Mouse (Mus musculus) heart, embryonic 12.5 days (tissue): ENCODE results near the gene Ppp6r2. TPM values are rescaled to one million over a fixed set of nuclear protein-coding genes. Genes with fewer than 3 reads are reported as not detected.

ENCODE experiments used
- ATAC-seq: fragments of 200-750 bp; cut with Nextera tagmentation; 2 replicates; pipeline ENCODE4 v1.8.0; 2017; ENCODE audit warnings: moderate TSS enrichment, moderate library complexity; ENCODE audit not compliant: insufficient number of reproducible peaks, low FRiP score
- H3K27ac ChIP-seq: fragments of 300-500 bp; sonication (generic); 2 replicates; pipeline ENCODE4 v1.5.1; 2016; ENCODE audit warnings: mild to moderate bottlenecking, moderate library complexity; ENCODE audit not compliant: poor library complexity, severe bottlenecking
- H3K27me3 ChIP-seq: fragments of 300-500 bp; sonication (generic); replicated peaks from 2 replicates; pipeline ENCODE4 v1.6.1; 2016; ENCODE audit warnings: mild to moderate bottlenecking, moderate library complexity
- H3K36me3 ChIP-seq: fragments of 300-500 bp; sonication (generic); 2 replicates; pipeline ENCODE4 v1.6.1; 2016; ENCODE audit warnings: mild to moderate bottlenecking, moderate library complexity
- H3K4me1 ChIP-seq: fragments of 300-500 bp; sonication (generic); replicated peaks from 2 replicates; pipeline ENCODE4 v1.6.1; 2016; ENCODE audit warnings: mild to moderate bottlenecking
- H3K4me2 ChIP-seq: fragments of 300-500 bp; sonication (generic); 2 replicates; pipeline ENCODE4 v1.6.1; 2016; ENCODE audit warnings: mild to moderate bottlenecking, moderate library complexity
- H3K4me3 ChIP-seq: fragments of 300-500 bp; sonication (generic); 2 replicates; pipeline ENCODE4 v1.5.1; 2016; ENCODE audit warnings: mild to moderate bottlenecking
- H3K9ac ChIP-seq: fragments of 300-500 bp; sonication (generic); 2 replicates; pipeline ENCODE4 v1.6.1; 2016; ENCODE audit warnings: mild to moderate bottlenecking, moderate library complexity
- H3K9me3 ChIP-seq: fragments of 300-500 bp; sonication (generic); replicated peaks from 2 replicates; pipeline ENCODE4 v1.6.1; 2016; ENCODE audit warnings: mild to moderate bottlenecking, moderate library complexity
- WGBS: fragments of 180-500 bp; shearing (Covaris S2); methylation state at CpG from one replicate; pipeline ENCODE4 v1.1.7; 2016; 5-methylcytosine and 5-hydroxymethylcytosine counted together
- polyA plus RNA-seq: library from polyadenylated mRNA; unstranded; fragments of >200 nt; fragmentation: Nextera tagmentation; extraction: Ambion mirVana; gene quantifications from 2 replicates; pipeline ENCODE4 v1.2.1, GENCODE M21; 2016

Gene Ppp6r2
- polyA plus RNA-seq, 1 experiment from 2014 or later, result 25.9 TPM

DNA sequence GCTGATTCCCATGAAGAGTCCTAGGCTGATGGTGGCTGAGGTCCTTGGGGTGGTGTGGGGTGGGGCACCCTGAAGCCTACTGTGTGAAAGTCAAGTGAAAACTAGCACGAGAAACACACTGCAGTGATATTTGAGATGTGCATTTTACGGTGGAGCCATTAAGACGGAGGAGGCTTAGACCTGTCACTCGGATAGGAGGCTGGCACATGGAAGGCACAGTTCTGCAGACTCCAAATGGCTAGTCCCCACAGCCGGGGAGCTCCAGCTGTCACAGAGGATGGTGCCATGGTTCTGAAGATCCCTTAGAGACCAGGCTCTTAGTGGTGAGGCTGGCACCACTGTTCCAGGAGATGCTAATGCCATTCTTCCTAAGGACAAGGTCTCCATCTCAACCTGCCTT lies 28.5 kb upstream of the Ppp6r2 start:
- peak overlapping the region; percentile 74 for H3K27ac ChIP-seq
- H3K4me1 ChIP-seq, result peaks cover 39% of the 10 kb centered on the region
- H3K9me3 ChIP-seq, result no peaks in the 10 kb centered on the region
- H3K36me3 ChIP-seq, result peaks cover 21% of the 10 kb centered on the region; the same call in 1 of the 2 replicates
- H3K4me2 ChIP-seq, result no peak overlapping the region
- no peaks in the 10 kb centered on the region for H3K27me3 ChIP-seq
- no peak overlapping the region for H3K4me3 ChIP-seq
- peak overlapping the region; percentile 50 for H3K9ac ChIP-seq
- WGBS, result 65% methylated on average over 5 of the region's 5 CpGs
- no peak for ATAC-seq

DNA sequence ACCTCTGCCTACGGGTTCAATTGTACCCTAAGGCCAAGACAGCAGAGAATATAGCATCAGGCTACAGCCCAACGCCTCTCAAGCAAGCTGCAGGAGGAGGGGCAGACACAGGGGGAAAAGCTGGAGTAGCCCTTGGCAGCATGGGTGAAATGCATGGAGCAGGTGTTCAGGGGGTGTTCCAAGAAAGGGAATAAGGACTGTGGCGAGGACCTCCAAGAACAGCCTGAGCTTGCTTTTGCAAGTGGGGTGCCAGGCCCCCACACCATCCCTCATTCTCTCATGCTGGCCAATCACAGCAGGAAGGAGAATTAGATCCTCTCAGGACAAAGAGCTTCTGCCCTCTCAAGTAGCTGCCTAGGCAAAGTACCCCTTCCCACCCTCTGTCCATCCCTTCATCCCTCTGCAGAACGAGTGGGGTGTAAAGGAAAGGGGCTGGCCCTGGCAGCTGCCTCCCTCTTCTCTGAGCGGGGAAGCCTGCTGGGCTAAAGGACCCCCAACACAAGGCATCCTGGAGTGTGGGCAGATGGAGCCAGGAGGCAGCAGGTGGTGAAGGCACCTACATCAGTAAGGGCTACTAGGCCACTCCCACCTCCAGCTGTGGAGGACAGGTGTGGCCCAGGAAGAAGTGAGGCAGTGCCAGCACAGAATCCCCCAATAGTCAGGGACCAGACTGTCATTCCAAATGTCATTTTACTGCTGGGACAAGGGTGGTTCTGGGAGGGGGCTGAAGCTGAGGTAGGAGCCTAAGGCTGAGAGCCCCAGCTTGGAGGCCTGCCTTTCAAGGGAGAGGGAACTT lies 27.0 kb upstream of the Ppp6r2 start:
- H3K27ac ChIP-seq, result no peak overlapping the region
- H3K36me3 ChIP-seq, result peaks cover 29% of the 10 kb centered on the region; the same call in 1 of the 2 replicates
- no peaks in the 10 kb centered on the region for H3K9me3 ChIP-seq
- WGBS, result 71% methylated on average over 5 of the region's 5 CpGs
- H3K4me1 ChIP-seq, result peaks cover 25% of the 10 kb centered on the region
- H3K27me3 ChIP-seq, result no peaks in the 10 kb centered on the region
- no peak overlapping the region for H3K9ac ChIP-seq
- ATAC-seq, result no peak
- no peak overlapping the region for H3K4me2 ChIP-seq
- no peak overlapping the region for H3K4me3 ChIP-seq

DNA sequence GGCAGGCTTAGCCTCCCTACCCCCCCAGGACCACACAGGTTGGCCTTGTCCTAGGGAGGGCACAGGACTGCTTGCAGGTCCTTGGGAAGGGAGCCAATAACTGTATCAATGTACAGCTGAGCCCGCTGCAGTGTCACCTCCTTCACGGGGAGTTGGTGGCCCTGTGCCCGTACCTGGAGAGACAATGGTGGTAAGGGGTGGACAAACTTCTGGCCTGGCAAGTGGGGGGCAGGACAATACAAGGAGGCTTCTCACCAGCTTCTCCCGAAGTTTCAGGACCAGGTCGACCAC lies 26.5 kb upstream of the Ppp6r2 start:
- H3K9ac ChIP-seq, result no peak overlapping the region
- H3K4me1 ChIP-seq, result peaks cover 20% of the 10 kb centered on the region
- H3K4me2 ChIP-seq, result no peak overlapping the region
- no peaks in the 10 kb centered on the region for H3K9me3 ChIP-seq
- ATAC-seq, result no peak
- H3K4me3 ChIP-seq, result no peak overlapping the region
- peaks cover 30% of the 10 kb centered on the region; the same call in 1 of the 2 replicates for H3K36me3 ChIP-seq
- WGBS, result 83% methylated on average over 5 of the region's 5 CpGs
- no peaks in the 10 kb centered on the region for H3K27me3 ChIP-seq
- H3K27ac ChIP-seq, result no peak overlapping the region

DNA sequence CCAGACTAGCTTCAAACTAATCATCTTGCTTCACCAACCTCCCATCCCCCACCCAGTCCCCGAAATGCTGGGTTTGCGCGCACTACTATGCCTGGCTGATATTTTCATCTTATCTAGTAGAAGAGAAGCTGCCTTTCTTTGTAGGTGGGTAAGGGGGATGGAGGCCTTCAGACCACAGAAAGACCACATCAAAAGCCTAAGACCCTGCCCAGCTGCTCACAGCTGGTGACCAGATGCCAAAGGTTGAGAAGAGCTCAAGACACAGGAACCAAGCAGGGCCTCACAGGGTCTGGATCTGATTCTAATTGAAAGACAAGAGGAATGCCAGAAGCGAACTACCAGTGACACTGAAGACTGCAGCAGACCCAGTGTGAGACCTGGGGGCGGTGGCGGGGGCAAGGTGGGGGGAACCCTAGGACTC lies 16.1 kb upstream of the Ppp6r2 start:
- Histone ChIP-seq H3K27me3 (no peaks in the 10 kb centered on the region), H3K27ac (peak overlapping the region; percentile 97), H3K9me3 (no peaks in the 10 kb centered on the region), H3K36me3 (no peaks in the 10 kb centered on the region; the same call in 1 of the 2 replicates), H3K4me3 (peak overlapping the region; percentile 78), H3K4me1 (peaks cover 15% of the 10 kb centered on the region), H3K4me2 (peak overlapping the region; percentile 80), H3K9ac (peak overlapping the region; percentile 93)
- ATAC-seq, result no peak; the same call in 1 of the 2 replicates
- WGBS, result 24% methylated on average over 6 of the region's 6 CpGs

DNA sequence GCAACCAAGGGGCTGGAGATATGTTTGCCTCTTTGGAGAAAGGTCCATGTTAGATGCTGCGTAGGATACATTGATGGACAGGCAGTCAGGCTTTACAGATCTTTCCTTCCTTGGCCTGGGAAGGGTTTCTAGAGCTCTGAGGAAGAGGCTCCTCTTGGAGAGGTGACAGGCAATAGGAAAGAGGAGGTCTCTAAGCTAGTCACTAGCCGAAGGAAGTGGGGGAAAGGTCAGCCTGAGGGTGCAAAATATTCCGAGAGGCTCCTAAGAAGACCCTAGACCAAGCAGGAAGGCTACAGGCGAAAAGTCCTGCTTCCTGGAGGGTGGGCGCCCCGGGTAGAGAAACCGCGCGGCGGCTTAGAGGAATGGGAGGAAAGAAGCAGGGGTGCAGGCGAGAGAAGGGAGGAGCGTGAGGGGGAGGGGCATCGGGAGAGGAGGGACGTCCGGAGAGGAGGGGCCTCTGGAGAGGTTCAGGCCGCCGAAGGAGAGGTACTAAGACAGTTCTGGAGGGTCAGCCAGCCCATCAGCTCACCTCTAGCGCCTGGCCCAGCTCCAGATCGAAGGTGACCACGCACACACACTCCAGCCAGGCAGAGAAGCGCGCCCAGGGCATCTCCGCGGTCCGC lies 15.6 kb upstream of the Ppp6r2 start:
- peaks cover 15% of the 10 kb centered on the region for H3K4me1 ChIP-seq
- under 1% methylated on average over 24 of the region's 25 CpGs for WGBS
- H3K27ac ChIP-seq, result peak overlapping the region; percentile 97
- ATAC-seq, result peak; percentile 96
- no peaks in the 10 kb centered on the region; the same call in 1 of the 2 replicates for H3K36me3 ChIP-seq
- H3K9ac ChIP-seq, result peak overlapping the region; percentile 93
- H3K4me3 ChIP-seq, result peak overlapping the region; percentile 78
- peak overlapping the region; percentile 80 for H3K4me2 ChIP-seq
- no peaks in the 10 kb centered on the region for H3K27me3 ChIP-seq
- H3K9me3 ChIP-seq, result no peaks in the 10 kb centered on the region

DNA sequence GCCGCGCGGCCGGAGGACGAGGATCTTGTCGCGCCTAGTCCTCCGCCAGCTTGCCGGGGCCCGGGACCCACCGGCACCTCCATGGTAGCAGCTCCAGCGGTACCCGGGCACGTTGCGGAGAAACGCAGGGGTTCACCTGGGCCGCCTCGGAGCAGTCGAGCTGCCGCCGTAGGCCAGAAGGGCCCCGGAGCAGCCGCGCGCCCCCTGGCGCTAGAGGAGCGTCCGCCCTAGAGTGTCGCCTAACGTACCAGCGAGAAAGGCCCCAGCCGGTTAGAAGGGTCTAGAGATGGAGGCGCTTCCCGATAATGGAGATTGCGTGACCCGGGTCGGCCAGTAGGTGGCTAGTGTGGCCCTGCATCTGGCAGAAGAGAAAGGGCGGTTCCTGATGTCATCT lies 15.0 kb upstream of the Ppp6r2 start, which contains the start of gene Dennd6b:
TSS of gene Dennd6b (minus strand) at position 184 of the 394 bp plus-strand sequence.
- H3K27ac ChIP-seq, result peak within 1 kb of the TSS; percentile 97
- H3K4me1 ChIP-seq, result peaks cover 15% of the 10 kb centered on the region
- H3K4me2 ChIP-seq, result peak within 1 kb of the TSS; percentile 80
- WGBS, result under 1% methylated on average over 38 of the region's 38 CpGs
- peak; percentile 98 for ATAC-seq
- H3K4me3 ChIP-seq, result peak within 1 kb of the TSS; percentile 78
- H3K36me3 ChIP-seq, result no peaks in the 10 kb centered on the region
- no peaks in the 10 kb centered on the region for H3K27me3 ChIP-seq
- peak within 1 kb of the TSS; percentile 93 for H3K9ac ChIP-seq
- H3K9me3 ChIP-seq, result no peaks in the 10 kb centered on the region

DNA sequence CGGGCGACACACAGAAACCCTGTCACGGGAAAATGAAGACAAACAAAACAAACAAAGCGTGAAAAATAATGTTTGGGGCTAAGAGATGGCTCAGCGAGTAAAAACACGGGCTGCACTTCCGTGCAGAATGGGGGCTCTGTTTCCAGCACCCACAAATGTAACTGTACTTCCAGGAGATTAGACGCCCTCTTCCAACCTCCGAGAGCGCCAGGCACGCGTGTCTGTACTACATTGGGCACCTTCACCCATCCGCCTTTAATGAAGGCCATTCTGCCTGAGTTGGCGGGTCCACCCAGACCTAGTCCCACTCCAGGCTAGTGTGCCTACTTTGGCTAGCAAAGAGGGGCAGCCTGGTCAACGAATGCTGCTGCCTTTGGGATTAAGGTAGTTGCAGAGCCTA lies 14.3 kb upstream of the Ppp6r2 start:
- H3K9me3 ChIP-seq, result 0 out of 2 replicates have a peak, but pooled peaks cover 4% of the 10 kb centered on the region
- H3K4me2 ChIP-seq, result peak overlapping the region; percentile 80
- H3K4me3 ChIP-seq, result peak overlapping the region; percentile 78
- no peaks in the 10 kb centered on the region for H3K27me3 ChIP-seq
- 71% methylated on average over 15 of the region's 15 CpGs for WGBS
- peak overlapping the region; percentile 93; the same call in 1 of the 2 replicates for H3K9ac ChIP-seq
- no peak for ATAC-seq
- peaks cover 15% of the 10 kb centered on the region for H3K4me1 ChIP-seq
- H3K36me3 ChIP-seq, result no peaks in the 10 kb centered on the region
- H3K27ac ChIP-seq, result peak overlapping the region; percentile 97; the same call in 1 of the 2 replicates

DNA sequence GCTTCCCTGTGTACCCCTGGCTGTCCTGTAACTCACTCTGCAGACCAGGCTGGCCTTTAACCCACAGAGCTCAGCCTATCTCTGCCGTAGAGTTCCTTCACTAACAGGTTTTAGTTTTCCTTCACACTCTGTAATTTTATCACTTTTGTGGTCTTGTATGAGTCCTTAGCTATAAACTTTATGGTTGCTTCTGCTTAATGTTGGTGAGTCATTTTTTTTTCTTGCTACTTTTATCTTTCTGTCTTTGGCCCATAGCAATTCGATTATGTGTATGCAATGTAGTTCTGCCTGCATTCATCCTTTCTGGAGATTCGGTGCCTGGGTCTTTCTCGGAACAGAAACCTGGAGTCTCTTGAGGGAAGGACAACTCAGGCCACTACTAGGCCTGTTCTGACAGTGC lies 3.9 kb upstream of the Ppp6r2 start:
- Histone ChIP-seq H3K27me3 (no peaks in the 10 kb centered on the region), H3K4me1 (peaks cover 5% of the 10 kb centered on the region), H3K27ac (no peak overlapping the region), H3K36me3 (no peaks in the 10 kb centered on the region), H3K9ac (no peak overlapping the region), H3K4me2 (no peak overlapping the region), H3K9me3 (peaks cover 13% of the 10 kb centered on the region), H3K4me3 (no peak overlapping the region)
- no peak for ATAC-seq
- 86% methylated on average over 4 of the region's 4 CpGs for WGBS

DNA sequence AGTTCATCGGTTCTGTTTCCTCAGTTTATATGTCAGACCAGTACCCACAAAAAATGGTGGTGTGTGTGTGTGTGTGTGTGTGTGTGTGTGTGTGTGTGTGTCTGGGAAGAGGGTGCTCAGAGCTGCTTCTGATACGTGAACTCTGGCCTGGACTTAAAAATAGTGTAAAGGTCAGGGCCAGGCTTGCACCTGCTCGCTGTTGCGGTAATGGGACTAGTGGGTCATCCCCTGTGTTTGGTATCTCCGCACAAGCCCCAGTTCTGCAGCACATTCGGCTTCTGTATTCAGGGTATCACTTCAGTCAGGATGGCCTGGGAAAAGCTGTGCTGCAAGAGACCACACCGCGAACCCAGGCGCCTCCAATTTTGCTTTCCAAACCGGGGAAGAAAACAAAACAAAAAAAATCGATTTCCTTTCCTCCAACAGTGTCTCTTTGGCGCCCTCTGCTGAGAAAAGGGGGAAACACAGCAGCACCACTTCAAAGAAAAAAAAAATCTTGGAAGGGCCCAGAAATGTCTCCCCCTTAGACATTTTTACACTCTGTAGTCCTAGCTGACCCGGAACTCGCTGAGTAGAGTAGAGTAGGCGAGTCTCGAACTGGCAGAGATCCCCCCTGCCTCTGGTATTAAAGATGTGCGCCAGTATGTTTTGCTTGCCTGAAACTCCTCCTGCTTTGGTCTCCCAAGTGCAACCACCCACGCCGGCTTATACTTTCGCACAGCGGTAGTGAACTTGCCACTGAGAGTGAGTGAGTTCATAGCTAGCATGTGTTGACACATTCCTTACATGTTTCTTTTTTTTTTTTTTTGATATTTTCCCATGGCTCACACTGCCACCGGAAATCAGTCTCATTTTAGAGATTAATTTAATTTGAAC lies 1.2 kb upstream of the Ppp6r2 start:
- WGBS, result 15% methylated on average over 22 of the region's 22 CpGs
- H3K36me3 ChIP-seq, result no peaks in the 10 kb centered on the region
- H3K27ac ChIP-seq, result peak overlapping the region; percentile 94
- H3K27me3 ChIP-seq, result no peaks in the 10 kb centered on the region
- ATAC-seq, result no peak
- H3K9me3 ChIP-seq, result no peaks in the 10 kb centered on the region
- peak overlapping the region; percentile 61 for H3K9ac ChIP-seq
- peak overlapping the region; percentile 50 for H3K4me3 ChIP-seq
- H3K4me1 ChIP-seq, result peaks cover 22% of the 10 kb centered on the region
- H3K4me2 ChIP-seq, result peak overlapping the region; percentile 74

DNA sequence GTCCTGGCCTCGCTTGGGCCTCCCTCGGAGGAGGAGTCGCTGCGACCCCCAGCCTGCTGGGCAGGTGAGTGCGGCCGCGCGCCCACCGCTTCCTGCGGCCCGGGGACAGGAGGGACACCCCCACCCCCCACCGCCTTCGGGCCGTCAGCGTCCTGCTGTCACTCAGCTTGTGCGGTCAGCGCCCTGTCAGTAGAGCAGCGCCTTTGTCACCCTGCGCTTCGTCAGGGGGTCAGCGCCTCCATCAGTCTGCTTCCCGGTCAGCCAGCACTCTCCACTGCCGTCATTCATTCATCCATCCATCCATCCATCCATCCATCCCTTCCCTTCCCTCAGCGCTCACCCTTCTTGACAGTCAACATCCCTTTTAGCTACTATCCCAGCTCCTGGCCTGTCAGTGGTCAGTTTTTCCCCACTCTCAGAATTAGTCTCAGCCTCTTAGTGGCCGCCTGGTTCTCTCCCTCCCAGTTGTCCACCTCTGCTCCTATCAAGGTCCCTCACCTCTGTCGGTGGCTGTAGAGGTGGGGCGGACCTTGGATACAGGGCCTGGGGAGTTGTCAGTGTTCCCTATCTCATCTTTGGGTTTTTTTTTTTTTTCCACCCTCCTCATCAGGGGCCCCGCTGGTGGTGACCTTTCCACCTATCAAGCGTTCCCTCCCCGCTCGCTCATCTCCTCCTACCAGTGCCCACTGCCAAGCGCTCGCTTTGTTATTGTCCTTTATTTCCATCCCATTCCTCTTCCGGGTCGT lies 536 bp downstream of the Ppp6r2 start:
- peak; percentile 52 for ATAC-seq
- no peaks in the 10 kb centered on the region; the same call in 1 of the 2 replicates for H3K9me3 ChIP-seq
- H3K27me3 ChIP-seq, result no peaks in the 10 kb centered on the region
- H3K4me2 ChIP-seq, result peak overlapping the region; percentile 97
- peaks cover 29% of the 10 kb centered on the region for H3K4me1 ChIP-seq
- peak overlapping the region; percentile 97 for H3K4me3 ChIP-seq
- peak overlapping the region; percentile 95 for H3K9ac ChIP-seq
- H3K27ac ChIP-seq, result peak overlapping the region; percentile 94
- H3K36me3 ChIP-seq, result peaks cover 12% of the 10 kb centered on the region
- under 1% methylated on average over 35 of the region's 35 CpGs for WGBS
